Mouse (Mus musculus) layer of hippocampus, postnatal 14 days (tissue): ENCODE results near the gene Ldlrad3. TPM values are rescaled to one million over a fixed set of nuclear protein-coding genes. Genes with fewer than 3 reads are reported as not detected.

ENCODE experiments used
- DNase-seq, 2 experiments: peaks; one replicate each; pipeline ENCODE4 v3.0.0; 2021 to 2022; ENCODE audit warnings: low spot score in 2 of 2, mixed read lengths in 1 of 2
- total RNA-seq, 2 experiments: library from RNA; stranded (reverse); gene quantifications; 2 replicates each; pipeline ENCODE4 v1.2.3; 2021

Ldlrad3 gene
- total RNA-seq, 2 experiments from 2014 or later, result 10.5 to 12.2 TPM

DNA sequence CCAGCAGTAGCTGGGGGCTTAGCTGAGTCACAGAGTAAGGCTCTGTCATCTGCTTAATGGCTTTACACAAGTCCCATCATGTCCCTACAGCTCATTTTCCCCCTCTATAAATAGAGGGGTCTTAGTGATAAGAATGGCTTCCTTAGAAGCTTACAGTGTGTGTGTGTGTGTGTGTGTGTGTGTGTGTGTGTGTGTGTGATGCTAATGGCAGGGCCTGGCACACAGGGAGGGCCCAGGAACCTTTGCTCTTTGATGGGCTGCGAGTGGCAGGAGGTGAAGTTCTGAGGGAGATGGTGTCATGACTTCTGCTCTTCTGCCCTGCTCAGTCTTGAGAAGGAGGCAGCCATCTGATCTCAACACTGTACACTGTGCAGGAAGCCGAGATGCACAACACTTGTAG, 146.2 kb downstream of the Ldlrad3 start:
- no peak for DNase-seq

DNA sequence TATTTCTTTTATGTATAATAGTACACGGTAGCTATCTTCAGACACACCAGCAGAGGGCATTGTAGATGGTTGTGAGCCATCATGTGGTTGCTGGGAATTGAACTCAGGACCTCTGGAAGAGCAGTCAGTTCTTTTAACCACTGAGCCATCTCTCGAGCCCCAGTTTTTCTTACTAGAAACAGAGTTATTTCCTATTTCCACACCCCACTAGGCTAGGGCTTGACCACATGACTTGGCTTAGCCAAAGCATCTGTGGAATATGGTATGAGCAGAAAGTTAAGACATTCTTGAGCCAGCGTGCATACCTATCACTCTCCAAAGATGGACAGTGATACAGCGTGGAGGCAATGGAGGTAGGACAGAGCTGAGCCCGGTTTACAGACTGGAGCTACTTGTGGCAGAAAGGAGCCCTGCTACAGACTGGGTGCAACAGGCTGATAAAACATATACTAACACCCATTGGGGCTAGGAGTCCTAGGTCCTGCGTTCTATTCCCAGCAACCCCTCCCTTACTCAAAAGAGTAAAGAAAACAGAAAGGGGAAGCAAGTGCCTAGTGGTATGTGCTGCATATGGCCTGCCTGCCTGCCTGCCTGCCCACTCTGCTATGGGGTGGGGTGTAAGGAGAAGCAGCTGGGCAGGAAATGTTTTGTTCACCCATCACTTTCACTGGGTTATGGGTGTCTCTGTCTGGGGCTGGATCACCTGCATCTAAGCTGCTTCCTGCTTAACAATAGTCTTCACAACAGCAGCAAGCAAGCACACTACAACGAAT, 147.1 kb downstream of the Ldlrad3 start:
- no peak for DNase-seq

DNA sequence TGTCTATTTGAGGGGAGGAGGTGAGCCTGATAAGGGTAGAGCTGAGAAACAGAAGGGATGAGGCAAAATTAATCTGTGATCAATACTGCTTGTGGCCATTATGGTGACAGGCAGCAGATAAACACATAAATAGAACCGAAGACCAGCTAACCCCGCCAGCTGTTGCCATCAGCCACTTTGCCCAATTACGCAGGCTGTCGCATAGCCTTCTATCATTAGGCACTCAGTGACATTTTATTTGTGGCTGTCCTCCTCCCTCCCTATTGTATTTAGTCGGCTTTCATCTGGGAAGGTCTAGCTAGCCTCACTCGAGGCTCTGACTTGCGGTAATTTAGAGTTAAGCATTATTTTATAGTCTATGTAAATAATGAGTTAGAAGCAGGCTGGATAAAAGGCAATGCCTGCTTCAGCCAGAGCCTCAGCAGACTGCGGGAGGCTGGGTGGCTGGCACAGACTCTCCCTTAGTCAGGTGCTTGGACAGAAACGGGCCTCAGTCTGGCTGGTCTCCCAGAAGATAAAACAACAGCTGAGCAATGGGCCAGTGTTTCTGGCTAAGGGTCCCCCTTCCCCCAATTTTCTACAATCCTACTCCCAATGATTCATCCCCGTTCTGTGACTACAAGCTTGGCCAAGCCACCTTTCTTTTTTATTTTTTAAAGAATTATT, 147.8 kb downstream of the Ldlrad3 start:
- peak; percentile 71 to 86 for DNase-seq

DNA sequence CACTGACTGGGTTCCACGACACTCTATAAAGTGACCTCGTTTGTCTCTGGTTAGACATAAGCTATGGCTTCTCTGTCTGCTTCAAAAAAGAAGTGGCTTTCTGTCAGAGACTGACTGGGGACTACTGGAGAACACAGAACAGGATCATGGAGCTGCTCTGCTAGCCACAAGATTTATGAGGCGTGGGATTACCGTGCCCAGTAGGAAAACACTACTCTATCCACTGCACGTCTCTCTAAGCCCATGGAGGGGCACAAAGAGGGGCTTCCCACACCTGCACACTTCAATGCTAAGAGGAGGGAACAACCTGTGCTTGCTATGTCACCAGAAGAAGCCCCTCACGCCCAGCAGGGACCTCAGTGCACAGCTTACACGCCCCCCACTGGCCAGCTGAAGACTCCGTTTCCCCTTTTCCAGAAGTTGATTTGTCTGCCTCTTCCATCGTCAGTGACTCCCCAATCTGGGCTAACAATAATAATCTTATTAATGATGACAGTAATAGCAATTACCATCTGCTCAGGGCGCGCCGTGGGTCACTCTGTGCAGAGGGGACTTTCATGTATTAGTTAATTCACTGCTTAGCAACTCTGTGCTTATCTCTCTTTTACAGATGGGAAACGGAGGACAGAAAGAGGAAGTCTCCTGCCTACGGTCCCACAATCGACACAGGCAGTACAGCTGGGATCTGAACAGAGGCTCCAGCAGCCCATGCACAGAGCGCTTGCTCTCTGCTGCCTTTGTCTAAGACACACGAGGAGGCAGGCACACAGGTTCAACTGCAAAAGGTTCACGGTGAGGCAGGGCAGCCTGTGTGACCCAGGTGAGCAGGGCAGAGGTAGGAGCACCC, 149.3 kb downstream of the Ldlrad3 start:
- no peak for DNase-seq

DNA sequence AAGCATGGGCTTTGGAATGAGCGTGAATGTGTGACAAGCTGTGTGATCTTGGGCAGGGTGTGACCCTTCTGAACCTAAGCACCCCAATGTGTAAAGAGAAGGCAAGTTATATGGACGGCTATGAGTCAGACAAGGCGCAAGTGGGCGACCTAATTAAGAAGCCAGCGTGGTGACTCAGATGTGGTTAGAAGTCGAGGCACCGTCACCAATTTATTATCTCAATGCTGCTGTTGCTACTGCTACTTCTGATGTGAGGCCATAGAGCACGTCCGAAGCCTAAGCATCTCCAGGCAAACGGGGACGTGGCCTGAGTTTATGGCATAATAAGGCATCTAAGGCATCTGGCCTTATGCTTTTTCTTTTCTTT, 151.7 kb downstream of the Ldlrad3 start:
- DNase-seq, result no peak

DNA sequence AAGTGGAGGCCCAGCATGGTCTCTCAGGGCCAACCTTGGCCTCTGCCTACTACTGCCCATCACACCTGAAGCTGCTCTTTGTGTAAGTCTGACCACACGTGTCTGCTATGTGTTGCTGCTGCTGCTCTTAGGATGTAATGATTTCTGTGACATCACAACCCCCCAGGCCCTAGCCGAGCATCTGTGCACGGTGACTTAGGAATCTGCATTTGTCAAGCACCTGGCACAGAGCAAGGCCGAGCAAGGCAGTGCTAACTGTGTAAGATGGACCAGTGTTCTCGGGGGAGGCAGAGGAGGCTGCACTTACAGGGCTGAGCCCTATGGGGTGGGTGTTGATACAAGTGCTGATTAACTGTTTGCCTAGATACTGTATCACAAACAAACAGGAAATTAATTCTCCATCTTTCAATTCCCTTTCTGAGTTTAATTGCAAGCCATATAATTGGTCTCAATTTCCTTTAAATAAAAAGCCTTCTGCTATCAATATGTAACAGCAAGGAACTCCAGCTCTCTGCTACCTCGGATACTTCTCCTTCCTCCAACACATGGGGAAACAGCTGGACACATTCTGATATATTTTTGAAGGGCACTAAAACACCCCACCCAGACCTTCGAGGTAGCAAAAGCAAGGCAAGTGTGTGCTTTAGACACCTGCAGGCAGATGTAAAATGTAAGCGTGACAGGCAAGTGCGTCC, 152.2 kb downstream of the Ldlrad3 start:
- DNase-seq, result no peak

DNA sequence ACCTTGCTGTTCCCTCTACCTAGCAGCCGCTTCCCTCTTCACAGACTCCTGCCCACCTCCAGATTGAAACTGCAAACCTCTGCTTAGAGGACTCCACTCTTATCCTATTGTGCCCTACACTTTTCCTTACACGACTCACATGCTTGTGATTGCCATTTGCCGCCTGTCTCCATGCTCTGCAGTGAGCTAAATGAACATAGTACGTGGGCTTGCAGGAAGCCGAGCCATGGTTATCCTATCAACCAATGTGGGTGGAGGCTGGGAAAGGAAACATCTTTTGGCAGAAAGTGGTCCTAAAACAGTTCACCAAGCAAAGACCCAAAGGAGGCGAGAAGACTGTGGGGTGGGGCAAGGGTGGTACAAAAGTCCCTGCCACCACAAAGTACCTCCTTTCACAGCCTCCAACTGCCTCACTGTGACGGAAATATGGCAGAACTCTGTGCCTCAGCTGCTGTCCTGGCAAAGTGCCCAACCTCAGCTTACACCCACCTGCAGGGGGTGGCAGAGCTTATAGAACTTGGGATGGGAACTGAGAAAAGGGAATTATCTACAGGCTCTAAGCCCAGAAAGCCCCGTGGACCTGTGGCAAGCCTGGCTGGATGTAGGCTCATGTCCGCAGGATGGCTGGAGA, 153.4 kb downstream of the Ldlrad3 start:
- DNase-seq, result no peak

DNA sequence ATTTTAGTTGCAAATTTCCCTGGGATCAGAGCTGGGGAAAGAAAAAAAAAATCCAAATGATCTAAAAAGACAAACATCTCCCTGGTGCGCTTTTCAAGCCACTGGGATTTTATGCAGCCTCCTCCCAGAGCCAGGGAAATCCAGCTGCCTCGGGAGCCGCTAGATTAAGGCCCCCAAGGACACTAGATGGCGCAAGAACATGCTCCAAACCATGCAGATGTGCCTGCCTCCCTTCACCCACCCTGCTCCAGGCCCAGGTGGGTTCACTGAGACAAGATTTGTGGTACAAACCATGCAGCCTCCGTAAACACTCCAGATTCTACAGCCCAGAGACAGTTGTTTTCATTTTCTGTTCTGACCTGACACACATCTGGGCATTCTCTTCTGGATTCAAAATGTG, 155.5 kb downstream of the Ldlrad3 start:
- peak; percentile 61 to 63 for DNase-seq

DNA sequence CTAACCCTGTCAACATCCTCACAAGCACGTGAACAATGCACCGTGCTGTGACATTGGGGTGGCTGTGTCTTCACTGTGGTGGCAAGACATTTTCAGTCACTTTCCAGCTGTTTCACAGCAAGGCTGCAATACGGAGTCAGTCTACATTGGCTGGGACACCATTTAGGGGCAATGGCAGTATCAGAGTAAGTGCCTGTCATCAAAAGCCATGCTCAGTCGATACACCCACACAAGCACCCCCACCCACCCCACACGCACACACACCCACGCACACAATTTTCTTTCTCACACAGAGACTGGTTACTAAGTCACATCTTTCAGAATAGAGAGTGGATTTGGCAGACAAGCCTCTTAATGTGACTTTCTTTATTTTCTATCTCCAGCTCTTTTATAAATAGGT, 156.0 kb downstream of the Ldlrad3 start:
- DNase-seq, result no peak

DNA sequence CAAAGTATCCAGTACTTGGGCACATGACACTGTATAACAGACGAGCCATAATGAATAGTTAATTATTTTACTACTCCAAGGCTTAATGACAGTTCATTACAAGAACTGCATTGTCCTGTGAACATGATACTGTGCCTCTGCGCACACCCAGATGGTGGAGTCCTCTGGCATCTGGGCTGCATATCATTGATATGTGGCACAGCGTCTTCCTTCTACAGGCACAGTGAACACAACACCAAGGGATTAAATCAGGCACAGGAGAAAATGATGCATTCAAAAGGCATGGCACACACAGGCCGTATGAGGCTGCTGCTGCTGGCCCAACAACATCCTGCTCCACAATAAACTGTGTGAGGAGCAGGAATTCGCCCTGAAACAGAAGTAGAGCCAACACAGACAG, 156.5 kb downstream of the Ldlrad3 start:
- DNase-seq, result no peak

DNA sequence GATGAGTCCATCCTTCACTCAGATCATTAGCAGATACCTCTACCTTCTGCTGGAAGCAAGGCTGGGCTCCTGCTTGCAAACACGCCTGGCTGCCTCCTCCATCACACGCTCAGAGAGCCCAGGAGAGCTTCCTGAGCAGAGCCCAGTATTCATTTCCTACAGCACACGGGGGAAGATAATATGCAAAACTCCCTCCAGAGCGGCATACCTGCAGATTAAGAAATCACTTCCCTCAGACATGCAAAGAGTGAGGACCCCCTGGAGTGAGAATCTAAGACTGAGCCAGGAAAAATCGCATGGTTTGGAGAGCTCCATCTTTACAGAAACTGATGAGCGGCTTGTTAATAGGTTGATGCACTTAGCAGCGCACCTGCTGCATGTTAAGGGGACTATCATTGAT, 158.9 kb downstream of the Ldlrad3 start:
- no peak for DNase-seq

DNA sequence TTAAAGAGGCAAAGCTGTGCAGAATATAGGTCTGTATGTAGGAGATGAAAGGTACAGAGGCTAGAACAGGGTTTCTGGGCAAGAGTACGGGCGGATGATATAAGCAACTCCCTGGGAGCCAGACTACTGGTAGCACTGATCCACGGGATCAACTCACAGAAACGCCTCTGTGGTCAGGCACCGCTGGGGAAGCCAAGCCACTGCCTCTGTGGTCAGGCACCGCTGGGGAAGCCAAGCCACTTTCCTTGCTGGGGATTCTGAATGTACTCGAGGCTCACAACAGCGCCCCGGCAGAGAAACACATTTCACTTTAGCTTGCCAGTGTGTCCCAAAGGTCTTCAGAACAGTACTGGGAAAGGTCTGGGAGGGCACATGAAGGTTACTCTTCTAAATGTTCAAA, 160.0 kb downstream of the Ldlrad3 start:
- no peak for DNase-seq

DNA sequence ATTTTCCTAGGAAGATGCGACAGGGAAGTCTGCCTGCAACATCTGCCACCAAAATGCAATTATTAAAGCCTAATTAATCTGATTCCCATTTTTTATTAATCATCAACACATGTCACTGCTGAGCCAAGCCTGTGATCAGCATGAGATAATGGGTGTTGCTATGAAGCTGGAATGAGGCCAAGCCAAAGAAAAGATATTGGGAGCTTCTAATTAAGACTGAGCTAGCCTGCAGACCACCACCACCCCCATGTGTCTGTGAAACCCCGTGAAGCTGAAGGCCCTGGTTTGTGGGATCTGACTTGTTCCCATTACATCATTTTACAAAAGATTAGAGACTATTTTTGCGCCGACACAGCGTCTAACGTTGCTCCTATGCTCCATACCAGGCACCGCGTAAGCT, 161.7 kb downstream of the Ldlrad3 start:
- DNase-seq, result peak in 1 of 2 experiments; percentile 37

DNA sequence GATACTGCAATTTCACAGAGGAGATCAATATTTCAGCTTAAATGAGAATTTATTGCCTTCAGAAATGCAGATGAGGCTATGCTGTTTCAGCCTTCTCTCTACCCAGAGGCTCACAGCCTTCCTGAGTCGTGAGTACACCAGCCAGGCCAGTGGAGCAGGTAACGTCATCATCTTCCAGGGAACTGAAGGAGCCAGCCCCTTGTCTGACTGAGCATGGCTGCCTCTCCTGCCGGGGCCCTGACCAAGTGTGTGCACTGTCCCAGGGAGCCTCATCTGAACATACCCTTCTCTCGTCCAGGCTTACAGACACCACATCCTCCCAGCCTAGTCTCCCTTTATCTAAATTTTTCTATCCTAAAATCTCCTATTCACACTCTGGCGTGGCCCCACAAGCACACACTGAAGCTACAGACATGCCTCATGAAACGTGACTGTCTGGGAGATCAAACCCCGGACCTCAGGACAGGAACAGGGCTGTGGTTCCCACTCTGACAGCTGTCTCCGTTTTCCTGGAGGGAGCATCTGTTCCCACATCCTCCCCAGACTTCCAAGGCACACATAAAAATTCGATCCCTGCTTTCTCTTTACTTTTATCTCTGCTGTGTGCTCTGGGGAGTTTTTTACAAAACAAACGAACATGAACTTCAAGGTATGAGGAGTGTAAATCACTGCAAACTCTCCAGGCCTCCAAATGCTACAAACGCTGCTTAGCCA, 164.7 kb downstream of the Ldlrad3 start:
- DNase-seq, result no peak

DNA sequence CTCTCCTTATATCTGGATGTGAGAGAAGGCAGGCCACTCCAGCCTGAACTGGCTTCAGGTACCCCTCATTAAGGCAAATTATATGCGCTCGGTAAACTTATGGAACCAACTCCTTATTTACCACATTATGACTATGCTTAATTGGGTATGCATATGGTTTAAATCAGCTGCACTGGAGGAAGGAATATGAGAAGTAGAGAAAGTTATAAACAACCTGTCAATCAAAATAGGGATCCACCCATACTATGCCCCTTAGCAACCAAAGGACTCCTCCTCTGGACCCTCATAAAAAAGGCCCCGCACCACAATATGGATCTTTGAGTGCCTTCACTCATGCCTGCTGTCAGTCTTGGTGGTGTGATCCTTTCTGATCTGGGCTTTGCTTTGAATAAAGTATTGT, 165.6 kb downstream of the Ldlrad3 start:
- DNase-seq, result no peak

DNA sequence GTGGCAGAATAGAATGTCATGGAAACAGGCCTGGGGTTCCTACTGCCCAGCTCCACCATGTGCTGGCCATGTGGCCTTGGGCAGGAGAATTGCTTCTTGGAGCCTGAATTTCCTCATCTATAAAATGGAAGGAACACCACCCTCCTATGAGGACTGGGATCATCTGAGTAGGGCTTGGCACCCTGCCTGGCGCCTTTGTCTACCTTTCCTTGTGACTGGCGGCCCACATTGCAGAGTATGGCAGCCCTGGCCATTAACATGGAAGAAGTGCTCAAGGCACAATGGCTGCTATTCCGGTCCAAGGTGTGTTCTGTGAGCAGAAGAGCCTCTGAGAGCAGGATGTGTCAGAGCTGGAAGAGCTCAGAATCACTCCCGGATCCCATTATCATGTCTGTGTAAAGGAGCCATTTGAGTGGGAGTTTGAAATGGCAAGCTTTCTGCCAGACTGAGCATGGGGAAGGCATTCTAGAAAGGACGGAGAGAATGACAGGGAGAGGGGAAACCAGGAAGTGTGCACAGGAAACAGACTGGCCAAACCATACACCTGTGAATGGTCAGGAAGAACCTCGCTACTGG, 171.6 kb downstream of the Ldlrad3 start:
- no peak for DNase-seq

DNA sequence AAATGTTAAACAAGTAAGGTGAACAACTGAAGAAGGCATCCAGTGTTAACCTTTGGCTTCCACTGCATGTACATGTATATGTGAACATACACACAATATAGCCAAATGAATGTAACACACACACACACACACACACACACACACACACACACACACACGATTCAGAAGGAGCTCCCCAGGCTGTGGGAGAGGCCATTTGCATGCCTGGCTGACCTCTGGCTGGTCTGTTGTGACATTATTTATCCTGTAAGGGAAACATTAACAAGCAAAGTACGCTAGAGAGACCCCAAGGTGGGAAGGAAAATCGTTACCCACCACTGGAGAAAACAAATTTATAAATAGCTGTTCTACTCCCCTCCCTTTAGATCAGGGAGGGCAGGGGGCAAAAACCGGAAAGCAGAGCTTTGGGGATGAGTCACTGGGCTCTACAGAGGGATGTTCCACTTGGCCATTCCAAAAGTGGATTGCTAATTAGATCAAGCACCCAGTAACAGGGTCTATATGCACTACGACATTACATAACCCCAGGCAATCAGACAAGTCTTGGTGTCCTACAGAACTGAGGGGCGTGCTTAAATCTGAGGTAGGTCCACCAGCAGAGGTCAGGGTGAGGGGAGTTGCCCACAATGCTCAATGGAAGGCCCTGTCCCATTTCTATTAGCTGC, 174.7 kb downstream of the Ldlrad3 start:
- no peak for DNase-seq

DNA sequence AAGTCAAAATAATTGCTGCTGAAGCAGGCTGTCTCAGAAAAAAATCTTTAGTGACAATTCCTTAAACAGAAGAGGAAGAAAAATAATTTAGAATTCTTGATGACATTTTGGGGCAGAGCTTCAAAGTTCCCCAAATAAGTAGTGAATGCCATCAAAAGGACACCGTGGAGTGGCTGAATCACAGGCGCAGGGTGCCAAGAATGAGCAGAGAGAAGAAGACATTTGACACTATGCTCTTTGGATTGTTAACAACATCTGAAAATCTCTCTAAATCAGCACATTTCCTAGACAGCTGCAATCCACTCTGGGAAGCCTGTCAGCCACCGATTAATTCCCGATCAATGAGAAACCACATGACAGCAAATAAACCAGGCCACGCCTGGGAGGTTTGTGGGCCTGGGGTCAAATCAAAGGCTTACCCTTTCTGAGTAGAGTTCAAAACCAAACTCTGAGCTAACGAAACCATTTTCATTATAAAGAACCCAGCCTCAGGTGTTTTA, 176.4 kb downstream of the Ldlrad3 start:
- DNase-seq, result no peak

DNA sequence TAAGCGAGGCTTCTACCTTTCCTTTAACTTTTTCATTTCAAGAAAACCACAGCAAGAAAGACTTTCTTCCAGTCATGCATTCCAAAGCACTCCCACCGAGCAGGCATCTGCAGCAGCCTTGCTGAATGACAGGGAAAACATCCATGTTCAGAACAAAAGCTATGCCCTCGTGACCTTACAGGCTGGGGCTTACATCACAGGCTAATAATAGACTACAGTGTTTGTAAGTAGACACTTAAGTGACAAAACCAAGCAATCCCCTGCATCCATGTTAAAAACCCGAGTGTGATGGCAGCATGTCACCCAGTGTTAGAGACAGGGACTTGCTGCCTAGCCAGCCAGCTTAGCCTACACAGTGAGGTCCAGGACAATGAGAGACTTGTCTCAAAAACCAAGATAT, 180.0 kb downstream of the Ldlrad3 start:
- DNase-seq, result no peak
